25 mouse cellular contexts compared by ENCODE assay signal in the genomic region with DNA sequence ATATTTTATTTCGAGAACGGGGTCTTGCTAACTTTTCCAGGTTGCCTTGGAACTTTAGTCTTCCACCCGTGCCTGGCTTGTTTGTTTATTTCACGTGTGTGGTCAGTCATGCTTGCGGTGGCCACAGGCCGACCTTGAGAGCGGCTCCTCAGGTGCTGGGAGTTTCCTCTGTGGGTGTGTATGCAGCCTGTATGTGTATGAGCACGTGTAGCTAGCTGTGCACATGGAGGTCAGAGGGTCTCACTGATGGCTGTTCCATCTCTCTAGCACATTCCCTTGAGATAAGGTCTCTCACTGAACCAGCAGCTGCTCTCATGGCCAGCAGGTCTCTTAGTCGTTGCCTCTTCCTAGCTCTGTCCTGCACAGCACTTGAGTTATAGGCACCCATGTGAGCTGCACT. TPM values are rescaled to one million over a fixed set of nuclear protein-coding genes. Genes with fewer than 3 reads are reported as not detected.
A peak's percentile ranks its signal among the peaks of the same experiment; 100 is the strongest.
DNase-seq lines count a peak whose midpoint lies in the region; ATAC-seq and TF ChIP-seq lines count a peak whose summit lies in the region.
"Had no signal": no experiment of that assay in that cellular context is flagged by ENCODE, and none has a peak within 500 bp of the region (broad histone marks: within the 10 kb centered on the region; RNA-seq: fewer than 3 reads in every experiment).

No protein-coding gene starts in this region.

- TF ChIP-seq CTCF in heart, adult 2 months (IDR thresholded peaks at IDR 0.05) = no peak

- no peak overlapping the region for H3K9ac ChIP-seq in forebrain, embryonic 11.5 days (ENCODE audit: low read length)
- H3K9ac ChIP-seq in forebrain, embryonic 13.5 days = no peak overlapping the region
- no peak overlapping the region for H3K9ac ChIP-seq in heart, adult 2 months (ENCODE audit: low read depth, low read length)
- no peak overlapping the region for H3K9ac ChIP-seq in midbrain, embryonic 11.5 days (ENCODE audit: low read length)
- no peak overlapping the region for H3K9ac ChIP-seq in midbrain, embryonic 13.5 days (replicated peaks)
- H3K9ac ChIP-seq: embryonic facial prominence, embryonic 13.5 days; forebrain, postnatal 0 days; heart, embryonic 13.5 days; hindbrain, embryonic 13.5 days; intestine, embryonic 15.5 days had no signal

- peak; percentile 20 to 47 for DNase-seq in adrenal gland, adult (ENCODE audit: inconsistent age in 2 of 2, low spot score in 1 of 2)
- DNase-seq in adrenal gland, postnatal 25 days = no peak
- DNase-seq in forebrain, embryonic 11.5 days (ENCODE audit: low spot score) = peak; percentile 18
- no peak for DNase-seq in heart, adult 2 months
- no peak for DNase-seq in heart, postnatal 36 days
- peak; percentile 28 for DNase-seq in midbrain, embryonic 11.5 days (ENCODE audit: low spot score, missing footprints)
- DNase-seq: cerebellum, adult 2 months; cerebellum, postnatal 10 days; cerebellum, postnatal 36 days; embryo, embryonic 11 days; forebrain, postnatal 0 days; kidney, adult 11 months; kidney, adult 8-10 months had no signal

- H3K79me2 ChIP-seq in heart, adult 2 months (replicated peaks; ENCODE audit: control insufficient read depth, insufficient read depth, low read length) = peaks cover 2% of the 10 kb centered on the region; the same call in 1 of the 2 replicates

- H3K4me2 ChIP-seq in forebrain, embryonic 11.5 days (ENCODE audit: low read depth, low read length, severe bottlenecking) = no peak overlapping the region
- H3K4me2 ChIP-seq in forebrain, embryonic 13.5 days = no peak overlapping the region
- no peak overlapping the region for H3K4me2 ChIP-seq in midbrain, embryonic 11.5 days
- H3K4me2 ChIP-seq in midbrain, embryonic 13.5 days (replicated peaks) = no peak overlapping the region
- H3K4me2 ChIP-seq: embryonic facial prominence, embryonic 13.5 days; heart, embryonic 13.5 days; hindbrain, embryonic 13.5 days; intestine, embryonic 15.5 days had no signal

- WGBS in forebrain, embryonic 11.5 days = 92% methylated on average over 9 of the region's 9 CpGs
- WGBS in forebrain, embryonic 13.5 days = 91% methylated on average over 9 of the region's 9 CpGs
- WGBS in heart, adult 2 months = 77% methylated on average over 9 of the region's 9 CpGs
- WGBS in midbrain, embryonic 11.5 days = 88% methylated on average over 9 of the region's 9 CpGs
- WGBS in midbrain, embryonic 13.5 days = 93% methylated on average over 9 of the region's 9 CpGs

- TF ChIP-seq EP300 in heart, adult 2 months (IDR thresholded peaks at IDR 0.05; ENCODE audit: insufficient read depth, low read depth, low read length) = no peak

- TF ChIP-seq POLR2A in heart, adult 2 months (IDR thresholded peaks at IDR 0.05; ENCODE audit: insufficient read depth, low read depth, low read length) = no peak

- H3K9me3 ChIP-seq in forebrain, embryonic 11.5 days (ENCODE audit: control insufficient read depth, low read length) = no peaks in the 10 kb centered on the region
- H3K9me3 ChIP-seq in forebrain, embryonic 13.5 days (replicated peaks) = no peaks in the 10 kb centered on the region
- H3K9me3 ChIP-seq in midbrain, embryonic 11.5 days (ENCODE audit: control insufficient read depth, low read length) = no peaks in the 10 kb centered on the region
- no peaks in the 10 kb centered on the region for H3K9me3 ChIP-seq in midbrain, embryonic 13.5 days
- H3K9me3 ChIP-seq: embryonic facial prominence, embryonic 10.5 days; embryonic facial prominence, embryonic 13.5 days; heart, embryonic 13.5 days; hindbrain, embryonic 10.5 days; hindbrain, embryonic 13.5 days; intestine, embryonic 15.5 days had no signal

- H3K4me3 ChIP-seq in forebrain, embryonic 11.5 days (ENCODE audit: low read depth, low read length) = no peak overlapping the region
- no peak overlapping the region for H3K4me3 ChIP-seq in forebrain, embryonic 13.5 days
- no peak overlapping the region for H3K4me3 ChIP-seq in heart, adult 2 months
- H3K4me3 ChIP-seq in midbrain, embryonic 11.5 days (ENCODE audit: low read depth, low read length) = no peak overlapping the region
- H3K4me3 ChIP-seq in midbrain, embryonic 13.5 days (replicated peaks) = no peak overlapping the region
- H3K4me3 ChIP-seq: embryonic facial prominence, embryonic 10.5 days; embryonic facial prominence, embryonic 13.5 days; erythroblast, embryonic 14.5 days; heart, embryonic 13.5 days; hindbrain, embryonic 10.5 days; hindbrain, embryonic 13.5 days; intestine, embryonic 15.5 days had no signal

- no peaks in the 10 kb centered on the region for H3K27me3 ChIP-seq in forebrain, embryonic 11.5 days (ENCODE audit: control insufficient read depth, insufficient read depth, low read length)
- H3K27me3 ChIP-seq in forebrain, embryonic 13.5 days = no peaks in the 10 kb centered on the region
- no peaks in the 10 kb centered on the region for H3K27me3 ChIP-seq in heart, adult 2 months (ENCODE audit: control insufficient read depth, insufficient read depth, low read length)
- no peaks in the 10 kb centered on the region for H3K27me3 ChIP-seq in midbrain, embryonic 11.5 days (ENCODE audit: control insufficient read depth, insufficient read depth, low read length)
- no peaks in the 10 kb centered on the region for H3K27me3 ChIP-seq in midbrain, embryonic 13.5 days
- H3K27me3 ChIP-seq: embryonic facial prominence, embryonic 13.5 days; heart, embryonic 13.5 days; hindbrain, embryonic 13.5 days; intestine, embryonic 15.5 days had no signal

- intact Hi-C loops in heart, adult 2 months (cut with DNase I) = no loop called here
- intact Hi-C loops in heart, postnatal 36 days (cut with DNase I) = no loop called here

- H3K36me3 ChIP-seq in forebrain, embryonic 11.5 days (ENCODE audit: control insufficient read depth, insufficient read depth, low read length) = peaks cover 3% of the 10 kb centered on the region; the same call in 1 of the 2 replicates
- H3K36me3 ChIP-seq in forebrain, embryonic 13.5 days (ENCODE audit: poor library complexity, severe bottlenecking) = peaks cover 72% of the 10 kb centered on the region
- peaks cover 13% of the 10 kb centered on the region for H3K36me3 ChIP-seq in heart, adult 2 months (ENCODE audit: control insufficient read depth, insufficient read depth, low read length)
- peaks cover 8% of the 10 kb centered on the region; the same call in 1 of the 2 replicates for H3K36me3 ChIP-seq in midbrain, embryonic 11.5 days (ENCODE audit: control insufficient read depth, insufficient read depth, low read length)
- peaks cover 53% of the 10 kb centered on the region for H3K36me3 ChIP-seq in midbrain, embryonic 13.5 days

- no peaks in the 10 kb centered on the region; the same call in 1 of the 2 replicates for H3K4me1 ChIP-seq in forebrain, embryonic 11.5 days (replicated peaks; ENCODE audit: control insufficient read depth, insufficient read depth, low read length)
- 0 out of 2 replicates have a peak, but pooled peaks cover 3% of the 10 kb centered on the region for H3K4me1 ChIP-seq in forebrain, embryonic 13.5 days
- H3K4me1 ChIP-seq in heart, adult 2 months (ENCODE audit: control insufficient read depth, insufficient read depth, low read length) = peaks cover 4% of the 10 kb centered on the region
- no peaks in the 10 kb centered on the region for H3K4me1 ChIP-seq in midbrain, embryonic 11.5 days (ENCODE audit: control insufficient read depth, insufficient read depth, low read length)
- no peaks in the 10 kb centered on the region for H3K4me1 ChIP-seq in midbrain, embryonic 13.5 days (replicated peaks)
- H3K4me1 ChIP-seq: hindbrain, embryonic 13.5 days had no signal

- no peak for ATAC-seq in forebrain, embryonic 11.5 days (replicated peaks; ENCODE audit: low FRiP score)
- ATAC-seq in forebrain, embryonic 13.5 days = no peak
- ATAC-seq in midbrain, embryonic 11.5 days (ENCODE audit: low FRiP score) = no peak
- no peak for ATAC-seq in midbrain, embryonic 13.5 days
- ATAC-seq: activated CD4-positive, CD25-positive, alpha-beta regulatory T cell, adult 4 months; forebrain, embryonic 14.5 days; forebrain, postnatal 0 days; hindbrain, embryonic 16.5 days; intestine, embryonic 15.5 days had no signal

- H3K27ac ChIP-seq in forebrain, embryonic 11.5 days (ENCODE audit: low read depth, low read length) = no peak overlapping the region
- H3K27ac ChIP-seq in forebrain, embryonic 13.5 days = no peak overlapping the region
- H3K27ac ChIP-seq in heart, adult 2 months = peak overlapping the region; percentile 80
- H3K27ac ChIP-seq in midbrain, embryonic 11.5 days (ENCODE audit: low read depth, low read length) = no peak overlapping the region
- no peak overlapping the region for H3K27ac ChIP-seq in midbrain, embryonic 13.5 days
- H3K27ac ChIP-seq: embryonic facial prominence, embryonic 10.5 days; embryonic facial prominence, embryonic 13.5 days; heart, embryonic 13.5 days; hindbrain, embryonic 10.5 days; hindbrain, embryonic 13.5 days; intestine, embryonic 15.5 days had no signal

RNA-seq across cellular contexts. Expression of gene Trip10, which starts 11.1 kb away (rescaled TPM):
- 51.9 and 64.8 TPM in 2 replicates for total RNA-seq in adrenal gland, postnatal 25 days (2021)
- polyA plus RNA-seq in forebrain, embryonic 11.5 days (2014; fragmentation: Nextera tagmentation; extraction: Ambion mirVana) = 31.1 and 32.5 TPM in 2 replicates
- polyA plus RNA-seq in forebrain, embryonic 13.5 days (2015; fragmentation: Nextera tagmentation; extraction: Ambion mirVana) = 18.7 and 21.7 TPM in 2 replicates
- 100 to 1,000 TPM; 107 to 128 TPM for total RNA-seq in heart, adult 2 months (2021)
- 69.0 and 83.2 TPM in 2 replicates for polyA plus RNA-seq in heart, adult 2 months (2012; rRNA removed)
- total RNA-seq in heart, postnatal 36 days (2021) = 100 to 1,000 TPM; 113 to 124 TPM
- polyA plus RNA-seq in midbrain, embryonic 11.5 days (2014; fragmentation: Nextera tagmentation; extraction: Ambion mirVana) = 21.2 and 23.6 TPM in 2 replicates
- polyA plus RNA-seq in midbrain, embryonic 13.5 days (2015; fragmentation: Nextera tagmentation; extraction: Ambion mirVana) = 12.3 and 13.7 TPM in 2 replicates

RNA-seq across cellular contexts. Expression of gene Gpr108, which starts 12.1 kb away (rescaled TPM):
- 81.0 and 96.4 TPM in 2 replicates for total RNA-seq in adrenal gland, postnatal 25 days (2021)
- 22.3 and 22.8 TPM in 2 replicates for polyA plus RNA-seq in forebrain, embryonic 11.5 days (2014; fragmentation: Nextera tagmentation; extraction: Ambion mirVana)
- polyA plus RNA-seq in forebrain, embryonic 13.5 days (2015; fragmentation: Nextera tagmentation; extraction: Ambion mirVana) = 17.8 and 20.7 TPM in 2 replicates
- 10 to 100 TPM; 27.8 to 32.7 TPM for total RNA-seq in heart, adult 2 months (2021)
- polyA plus RNA-seq in heart, adult 2 months (2012; rRNA removed) = 37.9 and 48.3 TPM in 2 replicates
- 10 to 100 TPM; 32.0 to 32.1 TPM for total RNA-seq in heart, postnatal 36 days (2021)
- polyA plus RNA-seq in midbrain, embryonic 11.5 days (2014; fragmentation: Nextera tagmentation; extraction: Ambion mirVana) = 19.7 and 24.5 TPM in 2 replicates
- 19.6 and 20.6 TPM in 2 replicates for polyA plus RNA-seq in midbrain, embryonic 13.5 days (2015; fragmentation: Nextera tagmentation; extraction: Ambion mirVana)

RNA-seq across cellular contexts. Expression of gene Vav1, which starts 18.5 kb away (rescaled TPM):
- total RNA-seq in adrenal gland, postnatal 25 days (2021) = 1.1 and 1.7 TPM in 2 replicates
- polyA plus RNA-seq in forebrain, embryonic 11.5 days (2014; fragmentation: Nextera tagmentation; extraction: Ambion mirVana) = 1.4 TPM in 2 replicates
- 0.61 and 0.82 TPM in 2 replicates for polyA plus RNA-seq in forebrain, embryonic 13.5 days (2015; fragmentation: Nextera tagmentation; extraction: Ambion mirVana)
- 1 to 10 TPM; 1.9 to 2.2 TPM for total RNA-seq in heart, adult 2 months (2021)
- polyA plus RNA-seq in heart, adult 2 months (2012; rRNA removed) = 1.8 and 2.0 TPM in 2 replicates
- total RNA-seq in heart, postnatal 36 days (2021) = 1 to 10 TPM; 1.4 to 2.5 TPM
- polyA plus RNA-seq in midbrain, embryonic 11.5 days (2014; fragmentation: Nextera tagmentation; extraction: Ambion mirVana) = 1.8 and 2.3 TPM in 2 replicates
- polyA plus RNA-seq in midbrain, embryonic 13.5 days (2015; fragmentation: Nextera tagmentation; extraction: Ambion mirVana) = 1.2 and 1.3 TPM in 2 replicates

RNA-seq across cellular contexts. Expression of gene C3, which starts 32.4 kb away (rescaled TPM):
- total RNA-seq in adrenal gland, postnatal 25 days (2021) = 280 and 456 TPM in 2 replicates
- polyA plus RNA-seq in forebrain, embryonic 11.5 days (2014; fragmentation: Nextera tagmentation; extraction: Ambion mirVana) = not detected in 2 replicates
- polyA plus RNA-seq in forebrain, embryonic 13.5 days (2015; fragmentation: Nextera tagmentation; extraction: Ambion mirVana) = 0.18 and 0.53 TPM in 2 replicates
- total RNA-seq in heart, adult 2 months (2021) = 10 to 100 TPM; 91.5 to 91.6 TPM
- polyA plus RNA-seq in heart, adult 2 months (2012; rRNA removed) = 119 and 160 TPM in 2 replicates
- 10 to 100 TPM; 96.2 to 97.5 TPM for total RNA-seq in heart, postnatal 36 days (2021)
- 0.19 and 0.68 TPM in 2 replicates for polyA plus RNA-seq in midbrain, embryonic 11.5 days (2014; fragmentation: Nextera tagmentation; extraction: Ambion mirVana)
- polyA plus RNA-seq in midbrain, embryonic 13.5 days (2015; fragmentation: Nextera tagmentation; extraction: Ambion mirVana) = 0.34 and 1.1 TPM in 2 replicates

Comparison
In these comparisons a context has a peak if more than half of its experiments do, and no peak if none do; other contexts are left out.
1. DNase-seq: peak in adrenal gland, adult (2 of 2), forebrain, embryonic 11.5 days (single experiment) and midbrain, embryonic 11.5 days (single experiment); none in adrenal gland, postnatal 25 days (single experiment), heart, adult 2 months (0 of 2) and heart, postnatal 36 days (0 of 2).